Mouse (Mus musculus) heart, adult 2 months (tissue): ENCODE data around the gene Mag.

Source experiments
- CTCF ChIP-seq: fragments of 200-600 bp; IDR thresholded peaks from 2 replicates; pipeline ENCODE4 v1.8.1; 2022; ENCODE audit warnings: antibody characterized with exemption, mild to moderate bottlenecking, moderate library complexity
- EP300 ChIP-seq: fragments of 200-500 bp; IDR thresholded peaks from 2 replicates; pipeline ENCODE4 v1.6.1; 2011; ENCODE audit warnings: low read depth, low read length, control low read depth; ENCODE audit not compliant: insufficient read depth
- POLR2A ChIP-seq: fragments of 200-500 bp; IDR thresholded peaks from 2 replicates; pipeline ENCODE4 v1.6.1; 2011; ENCODE audit warnings: mild to moderate bottlenecking, low read depth, low read length, control low read depth; ENCODE audit not compliant: insufficient read depth

DNA sequence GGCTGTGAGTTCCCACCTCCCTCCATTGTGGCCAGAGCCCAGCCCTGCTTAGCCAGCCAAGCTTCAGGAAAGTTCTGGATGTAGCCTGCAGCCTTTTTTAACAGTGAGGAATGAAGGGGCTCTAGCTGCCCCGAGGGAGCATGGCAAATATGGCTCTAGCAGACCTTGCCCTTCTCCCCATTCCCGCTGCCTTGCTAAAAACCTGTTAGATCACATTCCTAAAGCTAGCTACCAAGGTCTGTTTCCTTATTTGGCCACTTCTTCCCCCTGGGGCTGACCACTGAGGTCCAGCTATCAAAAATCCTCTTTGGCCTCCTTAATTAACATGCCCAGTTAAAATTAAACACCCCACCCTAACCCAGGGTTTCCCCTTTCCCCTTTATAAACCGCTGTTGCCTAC, 22.2 kb downstream of the Mag start:
- no peak for TF ChIP-seq CTCF
- TF ChIP-seq POLR2A, result no peak
- no peak for TF ChIP-seq EP300
